Mouse (Mus musculus) midbrain, embryonic 11.5 days (tissue): ENCODE measurements around the gene Cldn7. TPM values are rescaled to one million over a fixed set of nuclear protein-coding genes. Genes with fewer than 3 reads are reported as not detected.

Source experiments
- ATAC-seq: fragments of 200-750 bp; cut with Nextera tagmentation; 2 replicates; pipeline ENCODE4 v1.8.0; 2017; ENCODE audit warnings: moderate TSS enrichment, moderate library complexity; ENCODE audit not compliant: low FRiP score
- DNase-seq: peaks from one replicate; pipeline ENCODE4 v3.0.0; 2015; ENCODE audit warnings: low spot score; ENCODE audit errors: missing footprints
- H3K27ac ChIP-seq: fragments of 300-500 bp; sonication (generic); 2 replicates; pipeline ENCODE4 v1.5.1; 2014; ENCODE audit warnings: low read depth, low read length
- H3K27me3 ChIP-seq: fragments of 300-500 bp; sonication (generic); 2 replicates; pipeline ENCODE4 v1.6.1; 2014; ENCODE audit warnings: mild to moderate bottlenecking, low read length, moderate library complexity, mixed read lengths; ENCODE audit not compliant: control insufficient read depth, insufficient read depth
- H3K36me3 ChIP-seq: fragments of 300-500 bp; sonication (generic); 2 replicates; pipeline ENCODE4 v1.6.1; 2014; ENCODE audit warnings: mild to moderate bottlenecking, low read length, moderate library complexity, mixed read lengths; ENCODE audit not compliant: control insufficient read depth, insufficient read depth
- H3K4me1 ChIP-seq: fragments of 300-500 bp; sonication (generic); 2 replicates; pipeline ENCODE4 v1.6.1; 2014; ENCODE audit warnings: low read length; ENCODE audit not compliant: control insufficient read depth, insufficient read depth
- H3K4me2 ChIP-seq: fragments of 300-500 bp; sonication (generic); 2 replicates; pipeline ENCODE4 v1.6.1; 2014; ENCODE audit warnings: mild to moderate bottlenecking, moderate library complexity
- H3K4me3 ChIP-seq: fragments of 300-500 bp; sonication (generic); 2 replicates; pipeline ENCODE4 v1.5.1; 2014; ENCODE audit warnings: low read depth, low read length
- H3K9ac ChIP-seq: fragments of 300-500 bp; sonication (generic); 2 replicates; pipeline ENCODE4 v1.6.1; 2014; ENCODE audit warnings: low read length
- H3K9me3 ChIP-seq: fragments of 300-500 bp; sonication (generic); 2 replicates; pipeline ENCODE4 v1.6.1; 2016; ENCODE audit warnings: low read length; ENCODE audit not compliant: control insufficient read depth
- WGBS: fragments of 180-500 bp; shearing (Covaris S2); extraction: QIAGEN DNeasy Blood & Tissue Kit; methylation state at CpG from one replicate; pipeline ENCODE4 v1.1.7; 2014; 5-methylcytosine and 5-hydroxymethylcytosine counted together
- polyA plus RNA-seq: library from polyadenylated mRNA; unstranded; fragments of >200 nt; fragmentation: Nextera tagmentation; extraction: Ambion mirVana; gene quantifications from 2 replicates; pipeline ENCODE4 v1.2.1, GENCODE M21; 2014

Cldn7 gene
- polyA plus RNA-seq, 1 experiment from 2014 or later = 2.3 TPM

DNA sequence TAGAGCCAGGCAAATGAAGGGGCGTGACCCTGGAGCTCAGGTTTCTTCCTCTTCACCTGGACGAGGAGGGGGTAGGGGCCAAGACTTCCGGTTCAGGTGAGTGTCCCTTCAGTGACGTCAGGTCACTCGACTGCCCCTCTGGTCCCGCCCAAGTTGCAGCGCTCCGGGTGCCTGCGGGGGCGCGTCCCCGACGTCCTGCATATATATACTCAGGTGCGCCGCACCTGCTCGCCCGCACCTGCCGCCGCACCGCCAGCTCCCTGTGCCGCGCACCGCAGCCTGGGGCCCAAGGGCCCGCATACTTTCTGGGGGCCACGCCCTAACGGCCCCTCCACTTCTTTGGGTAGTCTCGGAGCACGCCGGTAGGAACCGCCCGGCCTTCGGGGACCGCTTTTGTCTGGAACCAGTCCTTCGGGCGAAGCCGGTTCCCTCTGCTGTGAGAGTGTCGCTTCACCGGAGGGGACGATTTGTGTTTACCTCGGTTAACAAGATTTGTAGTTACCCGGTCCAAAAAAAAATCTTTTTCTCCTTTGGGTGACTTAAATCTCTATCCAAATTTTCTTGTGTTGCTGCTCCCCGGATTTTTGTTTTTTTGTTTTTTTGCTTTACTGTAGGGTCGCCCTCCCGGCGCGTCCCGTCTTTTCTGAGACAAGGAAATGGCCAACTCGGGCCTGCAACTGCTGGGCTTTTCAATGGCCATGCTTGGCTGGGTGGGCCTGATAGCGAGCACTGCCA is 859 bp downstream of the Cldn7 start:
- Histone ChIP-seq H3K9me3 (no peaks in the 10 kb centered on the region), H3K4me3 (peak overlapping the region; percentile 16; the same call in 1 of the 2 replicates), H3K27ac (no peak overlapping the region), H3K36me3 (peaks cover 12% of the 10 kb centered on the region; the same call in 1 of the 2 replicates), H3K4me2 (no peak overlapping the region), H3K27me3 (peaks cover 54% of the 10 kb centered on the region), H3K4me1 (peaks cover 6% of the 10 kb centered on the region; the same call in 1 of the 2 replicates), H3K9ac (no peak overlapping the region)
- 2% methylated on average over 49 of the region's 49 CpGs for WGBS
- DNase-seq (peak; percentile 93), ATAC-seq (no peak)

- Histone ChIP-seq H3K4me3 (peak overlapping the region; percentile 16; the same call in 1 of the 2 replicates), H3K27me3 (peaks cover 54% of the 10 kb centered on the region), H3K4me1 (peaks cover 6% of the 10 kb centered on the region; the same call in 1 of the 2 replicates), H3K36me3 (peaks cover 14% of the 10 kb centered on the region; the same call in 1 of the 2 replicates), H3K9me3 (no peaks in the 10 kb centered on the region), H3K27ac (no peak overlapping the region), H3K9ac (peak overlapping the region; percentile 31; the same call in 1 of the 2 replicates), H3K4me2 (peak overlapping the region; percentile 27)
- ATAC-seq (0 out of 2 replicates have a peak, but pooled peaks have one; percentile 33), DNase-seq (peak; percentile 93)
- 3% methylated on average over 59 of the region's 59 CpGs for WGBS
Observed at GRCm38 (mm10) chr11:69966006-69966859, 1.7 kb downstream of the Cldn7 start.

GRCm38 (mm10) chr11:69966860-69967517 is 2.4 kb downstream of the Cldn7 start:
- peaks cover 54% of the 10 kb centered on the region for H3K27me3 ChIP-seq

DNA sequence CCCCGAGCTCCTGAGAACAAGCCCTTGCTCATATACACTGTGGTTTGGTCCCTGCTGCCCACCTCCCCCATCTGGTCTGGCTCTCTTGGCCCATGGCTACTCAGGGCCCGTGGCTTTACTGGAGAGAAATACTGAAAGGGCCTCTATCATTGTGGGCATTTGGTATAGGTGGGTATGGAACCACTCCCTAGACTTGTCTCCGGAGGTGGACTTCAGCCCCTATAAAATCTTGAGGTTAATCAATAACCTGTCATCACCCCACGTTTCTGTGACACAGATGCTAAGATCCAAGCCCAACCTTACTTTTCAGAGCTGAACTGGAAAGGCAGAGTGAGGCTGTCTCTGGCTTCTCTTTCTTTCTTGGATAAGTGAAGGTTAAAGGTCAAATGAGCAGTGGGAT is 4.2 kb downstream of the Cldn7 start:
- Histone ChIP-seq H3K27ac (no peak overlapping the region), H3K4me2 (no peak overlapping the region), H3K4me3 (no peak overlapping the region), H3K4me1 (peaks cover 6% of the 10 kb centered on the region; the same call in 1 of the 2 replicates), H3K27me3 (peaks cover 45% of the 10 kb centered on the region), H3K9ac (no peak overlapping the region), H3K9me3 (no peaks in the 10 kb centered on the region), H3K36me3 (peaks cover 17% of the 10 kb centered on the region)
- ATAC-seq = no peak
- 91% methylated on average over 4 of the region's 4 CpGs for WGBS
- DNase-seq = no peak

More at GRCm38 (mm10) chr11:69966860-69967517, 2.4 kb downstream of the Cldn7 start:
- WGBS = 41% methylated on average over 17 of the region's 17 CpGs
- Histone ChIP-seq H3K4me3 (peak overlapping the region; percentile 16; the same call in 1 of the 2 replicates), H3K36me3 (peaks cover 15% of the 10 kb centered on the region; the same call in 1 of the 2 replicates), H3K4me1 (peaks cover 6% of the 10 kb centered on the region; the same call in 1 of the 2 replicates), H3K4me2 (peak overlapping the region; percentile 27), H3K9me3 (no peaks in the 10 kb centered on the region), H3K27ac (no peak overlapping the region), H3K9ac (no peak overlapping the region; the same call in 1 of the 2 replicates)
- DNase-seq = peak; percentile 85
- ATAC-seq = no peak

- H3K4me3 ChIP-seq = no peak overlapping the region
- H3K9ac ChIP-seq = no peak overlapping the region
- no peak overlapping the region for H3K27ac ChIP-seq
- peaks cover 31% of the 10 kb centered on the region for H3K27me3 ChIP-seq
- H3K4me2 ChIP-seq = no peak overlapping the region
- no peaks in the 10 kb centered on the region for H3K9me3 ChIP-seq
- ATAC-seq (no peak), DNase-seq (no peak)
- 90% methylated on average over 6 of the region's 6 CpGs for WGBS
- peaks cover 21% of the 10 kb centered on the region for H3K36me3 ChIP-seq
- H3K4me1 ChIP-seq = peaks cover 5% of the 10 kb centered on the region; the same call in 1 of the 2 replicates
Observed at GRCm38 (mm10) chr11:69970222-69970621, 5.6 kb downstream of the Cldn7 start.

GRCm38 (mm10) chr11:69970775-69971174 is 6.2 kb downstream of the Cldn7 start:
- Histone ChIP-seq H3K36me3 (peaks cover 21% of the 10 kb centered on the region), H3K27ac (no peak overlapping the region), H3K4me2 (no peak overlapping the region), H3K4me3 (no peak overlapping the region), H3K4me1 (peaks cover 3% of the 10 kb centered on the region; the same call in 1 of the 2 replicates), H3K9ac (no peak overlapping the region), H3K9me3 (no peaks in the 10 kb centered on the region), H3K27me3 (peaks cover 26% of the 10 kb centered on the region)
- ATAC-seq (no peak), DNase-seq (no peak)
- 88% methylated on average over 3 of the region's 3 CpGs for WGBS

DNA sequence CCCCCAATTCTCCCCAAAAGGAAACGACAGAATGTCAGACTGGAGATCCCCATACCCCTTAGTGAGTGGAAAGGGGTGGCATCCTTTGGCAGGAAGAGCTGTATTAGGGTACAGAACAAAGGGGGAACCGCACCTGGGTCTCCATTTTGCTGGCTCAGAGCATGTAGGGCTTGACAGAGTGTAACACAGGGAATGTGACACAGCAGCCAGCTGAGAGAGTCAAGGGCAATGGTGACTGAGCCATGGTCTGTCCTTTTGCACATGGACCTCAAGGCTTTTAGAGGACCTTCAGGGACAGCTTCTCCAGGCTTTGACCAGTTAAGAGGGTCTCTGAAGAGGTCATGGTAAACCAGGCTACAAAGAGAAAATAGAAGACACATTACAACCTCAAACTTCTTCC is 10.3 kb downstream of the Cldn7 start:
- peaks cover 13% of the 10 kb centered on the region for H3K36me3 ChIP-seq
- no peak overlapping the region for H3K4me2 ChIP-seq
- H3K27ac ChIP-seq = no peak overlapping the region
- no peaks in the 10 kb centered on the region for H3K9me3 ChIP-seq
- no peak for ATAC-seq
- H3K4me1 ChIP-seq = peaks cover 5% of the 10 kb centered on the region; the same call in 1 of the 2 replicates
- H3K4me3 ChIP-seq = no peak overlapping the region
- no peak overlapping the region for H3K9ac ChIP-seq
- WGBS = 97% methylated on average over 2 of the region's 2 CpGs
- peak; percentile 33 for DNase-seq
- no peaks in the 10 kb centered on the region for H3K27me3 ChIP-seq

DNA sequence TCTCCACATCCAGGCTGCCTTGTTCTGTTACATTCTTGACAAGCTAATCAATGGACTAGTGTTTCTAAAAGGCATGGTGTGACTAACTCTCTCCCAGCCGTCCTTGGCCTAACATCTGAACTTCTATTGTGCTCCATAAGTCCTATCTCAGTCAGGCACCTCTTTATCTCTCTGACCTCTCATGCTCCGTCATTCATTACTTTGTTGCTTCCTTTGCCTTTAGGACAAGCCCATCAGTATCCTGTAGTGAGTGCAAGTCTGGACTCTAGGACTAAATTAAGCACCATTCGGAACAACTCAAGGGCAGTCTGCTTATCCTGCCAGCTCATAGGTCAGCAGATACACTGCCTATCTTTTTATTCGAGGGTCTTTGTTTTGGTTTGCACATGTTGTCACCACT is 11.7 kb downstream of the Cldn7 start:
- DNase-seq (peak; percentile 56), ATAC-seq (no peak)
- WGBS = 89% methylated on average over 4 of the region's 4 CpGs
- H3K9ac ChIP-seq = no peak overlapping the region
- H3K27me3 ChIP-seq = no peaks in the 10 kb centered on the region
- H3K36me3 ChIP-seq = peaks cover 8% of the 10 kb centered on the region
- peaks cover 5% of the 10 kb centered on the region; the same call in 1 of the 2 replicates for H3K4me1 ChIP-seq
- no peak overlapping the region for H3K4me3 ChIP-seq
- no peak overlapping the region for H3K27ac ChIP-seq
- H3K4me2 ChIP-seq = no peak overlapping the region
- H3K9me3 ChIP-seq = no peaks in the 10 kb centered on the region
